Mouse (Mus musculus) limb, embryonic 13.5 days (tissue): Measurements from ENCODE around the gene Rab7b. TPM values are rescaled to one million over a fixed set of nuclear protein-coding genes. Genes with fewer than 3 reads are reported as not detected.
A peak's percentile ranks its signal among the peaks of the same experiment; 100 is the strongest.

Source experiments
- ATAC-seq: fragments of 200-750 bp; cut with Nextera tagmentation; 2 replicates; pipeline ENCODE4 v1.8.0; 2017; ENCODE audit warnings: low read depth, moderate number of reproducible peaks, moderate TSS enrichment; ENCODE audit not compliant: low FRiP score
- H3K27ac ChIP-seq: fragments of 300-500 bp; sonication (generic); 2 replicates; pipeline ENCODE4 v1.5.1; 2015; ENCODE audit warnings: inconsistent platforms, mild to moderate bottlenecking, moderate library complexity
- H3K27me3 ChIP-seq: fragments of 300-500 bp; sonication (generic); 2 replicates; pipeline ENCODE4 v1.6.1; 2015; ENCODE audit warnings: mild to moderate bottlenecking, inconsistent platforms
- H3K36me3 ChIP-seq: fragments of 300-500 bp; sonication (generic); 2 replicates; pipeline ENCODE4 v1.6.1; 2015; ENCODE audit warnings: inconsistent platforms, mild to moderate bottlenecking, moderate library complexity
- H3K4me1 ChIP-seq: fragments of 300-500 bp; sonication (generic); 2 replicates; pipeline ENCODE4 v1.6.1; 2015; ENCODE audit warnings: inconsistent platforms
- H3K4me2 ChIP-seq: fragments of 300-500 bp; sonication (generic); replicated peaks from 2 replicates; pipeline ENCODE4 v1.6.1; 2015; ENCODE audit warnings: inconsistent platforms, mild to moderate bottlenecking, moderate library complexity
- H3K4me3 ChIP-seq: fragments of 300-500 bp; sonication (generic); 2 replicates; pipeline ENCODE4 v1.5.1; 2015; ENCODE audit warnings: moderate library complexity, mild to moderate bottlenecking, inconsistent platforms
- H3K9ac ChIP-seq: fragments of 300-500 bp; sonication (generic); 2 replicates; pipeline ENCODE4 v1.6.1; 2015; ENCODE audit warnings: mild to moderate bottlenecking, inconsistent platforms
- H3K9me3 ChIP-seq: fragments of 300-500 bp; sonication (generic); 2 replicates; pipeline ENCODE4 v1.6.1; 2016; ENCODE audit warnings: inconsistent platforms
- WGBS: fragments of 180-500 bp; shearing (Covaris S2); methylation state at CpG from one replicate; pipeline ENCODE4 v1.1.7; 2015; 5-methylcytosine and 5-hydroxymethylcytosine counted together
- polyA plus RNA-seq: library from polyadenylated mRNA; unstranded; fragments of >200 nt; fragmentation: Nextera tagmentation; extraction: Ambion mirVana; gene quantifications from 2 replicates; pipeline ENCODE4 v1.2.1, GENCODE M21; 2015

Gene Rab7b
- polyA plus RNA-seq, 1 experiment from 2014 or later: 1.9 TPM

- no peaks in the 10 kb centered on the region for H3K9me3 ChIP-seq
- WGBS: 86% methylated on average over 3 of the region's 3 CpGs
These were observed 10.3 kb downstream of the Rab7b start for GRCm38 (mm10) chr1:131698770-131699169.

GRCm38 (mm10) chr1:131699642-131700041 lies 11.1 kb downstream of the Rab7b start:
- Histone ChIP-seq H3K9ac (no peak overlapping the region), H3K27ac (no peak overlapping the region), H3K4me3 (no peak overlapping the region), H3K27me3 (no peaks in the 10 kb centered on the region), H3K4me2 (no peak overlapping the region), H3K36me3 (no peaks in the 10 kb centered on the region), H3K9me3 (no peaks in the 10 kb centered on the region), H3K4me1 (no peaks in the 10 kb centered on the region)
- 83% methylated on average over 4 of the region's 4 CpGs for WGBS
- ATAC-seq: no peak

More at GRCm38 (mm10) chr1:131698770-131699169, 10.3 kb downstream of the Rab7b start:
- no peak overlapping the region for H3K4me2 ChIP-seq
- no peaks in the 10 kb centered on the region for H3K36me3 ChIP-seq
- no peaks in the 10 kb centered on the region for H3K4me1 ChIP-seq
- H3K9ac ChIP-seq: no peak overlapping the region
- no peak for ATAC-seq
- H3K4me3 ChIP-seq: no peak overlapping the region
- H3K27ac ChIP-seq: no peak overlapping the region
- H3K27me3 ChIP-seq: no peaks in the 10 kb centered on the region

GRCm38 (mm10) chr1:131700447-131700846 lies 12.0 kb downstream of the Rab7b start:
- H3K4me3 ChIP-seq: no peak overlapping the region
- no peak overlapping the region for H3K4me2 ChIP-seq
- H3K27ac ChIP-seq: no peak overlapping the region
- ATAC-seq: no peak
- no peaks in the 10 kb centered on the region for H3K9me3 ChIP-seq
- 81% methylated on average over 5 of the region's 5 CpGs for WGBS
- no peaks in the 10 kb centered on the region for H3K27me3 ChIP-seq
- no peaks in the 10 kb centered on the region for H3K36me3 ChIP-seq
- H3K4me1 ChIP-seq: no peaks in the 10 kb centered on the region
- H3K9ac ChIP-seq: no peak overlapping the region

- Histone ChIP-seq H3K4me3 (no peak overlapping the region), H3K27me3 (no peaks in the 10 kb centered on the region), H3K36me3 (no peaks in the 10 kb centered on the region), H3K27ac (no peak overlapping the region), H3K9ac (no peak overlapping the region), H3K4me1 (no peaks in the 10 kb centered on the region), H3K4me2 (no peak overlapping the region), H3K9me3 (no peaks in the 10 kb centered on the region)
- no peak for ATAC-seq
- 82% methylated on average over 5 of the region's 5 CpGs for WGBS
These were observed 12.9 kb downstream of the Rab7b start for GRCm38 (mm10) chr1:131701391-131701790.

GRCm38 (mm10) chr1:131702094-131702766 lies 13.7 kb downstream of the Rab7b start:
- no peaks in the 10 kb centered on the region for H3K9me3 ChIP-seq
- ATAC-seq: no peak
- H3K4me3 ChIP-seq: no peak overlapping the region
- no peak overlapping the region for H3K27ac ChIP-seq
- no peaks in the 10 kb centered on the region for H3K27me3 ChIP-seq
- H3K36me3 ChIP-seq: no peaks in the 10 kb centered on the region
- no peak overlapping the region for H3K4me2 ChIP-seq
- H3K9ac ChIP-seq: no peak overlapping the region
- WGBS: 74% methylated on average over 8 of the region's 8 CpGs
- H3K4me1 ChIP-seq: no peaks in the 10 kb centered on the region

- H3K4me2 ChIP-seq: no peak overlapping the region
- H3K27me3 ChIP-seq: no peaks in the 10 kb centered on the region
- no peak for ATAC-seq
- WGBS: 75% methylated on average over 2 of the region's 2 CpGs
- H3K36me3 ChIP-seq: no peaks in the 10 kb centered on the region
- H3K4me3 ChIP-seq: no peak overlapping the region
- H3K9ac ChIP-seq: no peak overlapping the region
- H3K27ac ChIP-seq: no peak overlapping the region
- H3K4me1 ChIP-seq: no peaks in the 10 kb centered on the region
- no peaks in the 10 kb centered on the region for H3K9me3 ChIP-seq
These were observed 15.0 kb downstream of the Rab7b start for GRCm38 (mm10) chr1:131703482-131703881.

GRCm38 (mm10) chr1:131708338-131708737 lies 19.8 kb downstream of the Rab7b start:
- H3K4me3 ChIP-seq: no peak overlapping the region
- WGBS: 24% methylated on average over 4 of the region's 4 CpGs
- H3K36me3 ChIP-seq: no peaks in the 10 kb centered on the region
- H3K27ac ChIP-seq: no peak overlapping the region
- no peaks in the 10 kb centered on the region for H3K27me3 ChIP-seq
- no peak for ATAC-seq
- no peak overlapping the region for H3K9ac ChIP-seq
- H3K9me3 ChIP-seq: no peaks in the 10 kb centered on the region
- H3K4me1 ChIP-seq: no peaks in the 10 kb centered on the region
- no peak overlapping the region for H3K4me2 ChIP-seq

GRCm38 (mm10) chr1:131711518-131711917 lies 23.0 kb downstream of the Rab7b start:
- Histone ChIP-seq H3K4me3 (no peak overlapping the region), H3K27ac (no peak overlapping the region), H3K9ac (no peak overlapping the region), H3K27me3 (no peaks in the 10 kb centered on the region), H3K9me3 (no peaks in the 10 kb centered on the region), H3K4me1 (no peaks in the 10 kb centered on the region), H3K36me3 (no peaks in the 10 kb centered on the region), H3K4me2 (no peak overlapping the region)
- 0 out of 2 replicates have a peak, but pooled peaks have one; percentile 30 for ATAC-seq
- WGBS: 84% methylated on average over 10 of the region's 10 CpGs

GRCm38 (mm10) chr1:131712386-131712785 lies 23.9 kb downstream of the Rab7b start:
- no peak for ATAC-seq
- Histone ChIP-seq H3K4me3 (no peak overlapping the region), H3K4me1 (no peaks in the 10 kb centered on the region), H3K27me3 (no peaks in the 10 kb centered on the region), H3K9ac (no peak overlapping the region), H3K4me2 (no peak overlapping the region), H3K36me3 (no peaks in the 10 kb centered on the region), H3K9me3 (no peaks in the 10 kb centered on the region), H3K27ac (no peak overlapping the region)
- WGBS: 36% methylated on average over 2 of the region's 2 CpGs

- no peaks in the 10 kb centered on the region for H3K9me3 ChIP-seq
- no peak overlapping the region for H3K9ac ChIP-seq
- 68% methylated on average over 20 of the region's 20 CpGs for WGBS
- no peaks in the 10 kb centered on the region for H3K36me3 ChIP-seq
- no peak for ATAC-seq
- no peak overlapping the region for H3K27ac ChIP-seq
- no peak overlapping the region for H3K4me2 ChIP-seq
- no peak overlapping the region for H3K4me3 ChIP-seq
- H3K27me3 ChIP-seq: no peaks in the 10 kb centered on the region
- H3K4me1 ChIP-seq: no peaks in the 10 kb centered on the region
These were observed 26.2 kb downstream of the Rab7b start for GRCm38 (mm10) chr1:131714388-131715337.

GRCm38 (mm10) chr1:131718952-131719694 lies 30.6 kb downstream of the Rab7b start:
- Histone ChIP-seq H3K4me3 (no peak overlapping the region), H3K4me2 (no peak overlapping the region), H3K4me1 (no peaks in the 10 kb centered on the region), H3K27ac (no peak overlapping the region), H3K27me3 (no peaks in the 10 kb centered on the region), H3K9me3 (no peaks in the 10 kb centered on the region), H3K9ac (no peak overlapping the region), H3K36me3 (no peaks in the 10 kb centered on the region)
- 68% methylated on average over 16 of the region's 16 CpGs for WGBS
- no peak for ATAC-seq

GRCm38 (mm10) chr1:131721989-131722388 lies 33.5 kb downstream of the Rab7b start:
- Histone ChIP-seq H3K9ac (no peak overlapping the region), H3K4me1 (no peaks in the 10 kb centered on the region), H3K9me3 (no peaks in the 10 kb centered on the region), H3K4me2 (no peak overlapping the region), H3K27ac (no peak overlapping the region), H3K4me3 (no peak overlapping the region), H3K27me3 (no peaks in the 10 kb centered on the region), H3K36me3 (no peaks in the 10 kb centered on the region)
- no peak for ATAC-seq
- 78% methylated on average over 3 of the region's 3 CpGs for WGBS
